Comparison of ENCODE assay signal across 8 mouse cellular contexts in the genomic region with DNA sequence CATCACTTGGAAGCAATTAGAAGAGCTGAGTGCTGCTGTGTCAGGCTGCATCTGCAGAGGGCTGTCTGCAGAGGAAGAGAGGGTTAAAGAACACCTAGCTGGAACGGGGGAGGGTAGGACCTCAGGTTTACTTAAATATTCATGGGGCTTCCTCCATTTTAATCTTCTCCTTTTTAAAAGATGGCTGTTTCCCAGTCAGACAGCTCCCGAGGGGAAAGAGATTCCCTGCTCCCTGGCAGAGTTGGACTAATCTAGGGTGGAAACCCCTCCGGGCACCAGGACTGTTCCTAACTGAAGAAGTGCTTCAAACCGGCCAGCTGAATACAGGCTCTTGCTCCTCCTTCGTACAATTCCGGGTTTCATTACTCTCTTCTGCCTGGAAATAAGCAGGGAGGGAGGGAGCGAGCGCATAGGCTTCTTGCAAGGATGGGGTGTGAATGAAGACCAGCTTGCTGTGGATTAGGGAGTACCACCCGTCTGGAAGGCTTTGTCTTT.
A peak's percentile ranks its signal among the peaks of the same experiment; 100 is the strongest.
DNase-seq lines count a peak whose midpoint lies in the region; ATAC-seq and TF ChIP-seq lines count a peak whose summit lies in the region.

No protein-coding gene starts in this region.

- TF ChIP-seq POLR2A in heart, adult 2 months (IDR thresholded peaks at IDR 0.05; ENCODE audit: insufficient read depth, low read depth, low read length), result 0 out of 2 replicates have a peak, but pooled peaks have one; percentile 21

- H3K79me2 ChIP-seq in heart, adult 2 months (replicated peaks; ENCODE audit: control insufficient read depth, insufficient read depth, low read length), result peaks cover 6% of the 10 kb centered on the region

- peaks cover 60% of the 10 kb centered on the region for H3K36me3 ChIP-seq in heart, adult 2 months (ENCODE audit: control insufficient read depth, insufficient read depth, low read length)
- H3K36me3 ChIP-seq in heart, embryonic 14.5 days (ENCODE audit: control insufficient read depth, insufficient read depth, low read length), result peaks cover 10% of the 10 kb centered on the region
- H3K36me3 ChIP-seq in midbrain, embryonic 11.5 days (ENCODE audit: control insufficient read depth, insufficient read depth, low read length), result no peaks in the 10 kb centered on the region

- WGBS in heart, adult 2 months, result 17% methylated on average over 9 of the region's 9 CpGs
- 18% methylated on average over 9 of the region's 9 CpGs for WGBS in heart, embryonic 14.5 days
- under 1% methylated on average over 9 of the region's 9 CpGs for WGBS in midbrain, embryonic 11.5 days

- DNase-seq in heart, adult 2 months, result no peak
- no peak for DNase-seq in heart, adult 8-10 months (ENCODE audit: low spot score)
- DNase-seq in cerebellum, postnatal 25 days, result peak; percentile 42 to 47
- peak; percentile 42 to 54 for DNase-seq in kidney, postnatal 25 days
- peak; percentile 93 for DNase-seq in midbrain, embryonic 11.5 days (ENCODE audit: low spot score, missing footprints)
- no peak for DNase-seq in thymus, postnatal 4 days

- TF ChIP-seq CTCF in heart, adult 2 months (IDR thresholded peaks at IDR 0.05), result no peak

- no peak for TF ChIP-seq EP300 in heart, adult 2 months (IDR thresholded peaks at IDR 0.05; ENCODE audit: insufficient read depth, low read depth, low read length)

- peak overlapping the region; percentile 60 for H3K4me2 ChIP-seq in heart, embryonic 14.5 days (ENCODE audit: low read length)
- H3K4me2 ChIP-seq in midbrain, embryonic 11.5 days, result peak overlapping the region; percentile 47

- no peaks in the 10 kb centered on the region for H3K27me3 ChIP-seq in heart, adult 2 months (ENCODE audit: control insufficient read depth, insufficient read depth, low read length)
- H3K27me3 ChIP-seq in heart, embryonic 14.5 days (ENCODE audit: control insufficient read depth, insufficient read depth, low read length), result no peaks in the 10 kb centered on the region
- no peaks in the 10 kb centered on the region for H3K27me3 ChIP-seq in midbrain, embryonic 11.5 days (ENCODE audit: control insufficient read depth, insufficient read depth, low read length)

- H3K9ac ChIP-seq in heart, adult 2 months (ENCODE audit: low read depth, low read length), result peak overlapping the region; percentile 3
- peak overlapping the region; percentile 56 for H3K9ac ChIP-seq in heart, embryonic 14.5 days (ENCODE audit: low read length)
- peak overlapping the region; percentile 50; the same call in 1 of the 2 replicates for H3K9ac ChIP-seq in midbrain, embryonic 11.5 days (ENCODE audit: low read length)

- H3K4me3 ChIP-seq in heart, adult 2 months, result peak overlapping the region; percentile 39
- H3K4me3 ChIP-seq in heart, embryonic 14.5 days (ENCODE audit: control insufficient read depth in 1 of 2, insufficient read depth in 1 of 2, low read depth in 1 of 2, low read length in 2 of 2), result peak overlapping the region; percentile 20 to 21
- peak overlapping the region; percentile 17; the same call in 1 of the 2 replicates for H3K4me3 ChIP-seq in midbrain, embryonic 11.5 days (ENCODE audit: low read depth, low read length)

- no peak for ATAC-seq in heart, embryonic 14.5 days (ENCODE audit: insufficient number of reproducible peaks, insufficient read depth, low FRiP score, low read depth)
- ATAC-seq in midbrain, embryonic 11.5 days (ENCODE audit: low FRiP score), result peak; percentile 71
- ATAC-seq in megakaryocyte, adult 5-6 weeks (ENCODE audit: poor library complexity, severe bottlenecking), result no peak

- H3K27ac ChIP-seq in heart, adult 2 months, result peak overlapping the region; percentile 64
- H3K27ac ChIP-seq in heart, embryonic 14.5 days (replicated peaks in 1 of 2; ENCODE audit: control insufficient read depth in 1 of 2, insufficient read depth in 1 of 2, low read depth in 2 of 2, low read length in 2 of 2), result peak overlapping the region; percentile 32 to 64; a peak in 3 of 4 replicates
- H3K27ac ChIP-seq in midbrain, embryonic 11.5 days (ENCODE audit: low read depth, low read length), result peak overlapping the region; percentile 59

- H3K9me3 ChIP-seq in heart, embryonic 14.5 days (ENCODE audit: control insufficient read depth, low read length), result no peaks in the 10 kb centered on the region
- no peaks in the 10 kb centered on the region for H3K9me3 ChIP-seq in midbrain, embryonic 11.5 days (ENCODE audit: control insufficient read depth, low read length)

- peaks cover 21% of the 10 kb centered on the region for H3K4me1 ChIP-seq in heart, adult 2 months (ENCODE audit: control insufficient read depth, insufficient read depth, low read length)
- H3K4me1 ChIP-seq in heart, embryonic 14.5 days (ENCODE audit: control insufficient read depth in 2 of 2, insufficient read depth in 2 of 2, low read length in 2 of 2), result peaks cover 8 to 23% of the 10 kb centered on the region in 2 experiments
- H3K4me1 ChIP-seq in midbrain, embryonic 11.5 days (ENCODE audit: control insufficient read depth, insufficient read depth, low read length), result peaks cover 34% of the 10 kb centered on the region

- intact Hi-C loops in heart, adult 2 months (cut with DNase I), result loop anchor here (5.0 kb wide), 2 partner anchors 43 to 82 kb away; no protein-coding TSS in a partner anchor

Comparison
In these comparisons a context has a peak if more than half of its experiments do, and no peak if none do; other contexts are left out.
1. DNase-seq: peak in cerebellum, postnatal 25 days (2 of 2), kidney, postnatal 25 days (2 of 2) and midbrain, embryonic 11.5 days (single experiment); none in heart, adult 2 months (0 of 2), heart, adult 8-10 months (single experiment) and thymus, postnatal 4 days (single experiment).
2. H3K9ac ChIP-seq: peak in every context shown above with its lines; median percentile 56 in heart, embryonic 14.5 days; 50 in midbrain, embryonic 11.5 days; 3 in heart, adult 2 months.
3. Peak in every context shown above with its lines, with median percentiles within 50 percentile points of each other: H3K27ac ChIP-seq and H3K4me3 ChIP-seq.